Mouse (Mus musculus) hindbrain, embryonic 13.5 days (tissue): ENCODE measurements around the gene Klhl3. TPM values are rescaled to one million over a fixed set of nuclear protein-coding genes. Genes with fewer than 3 reads are reported as not detected.

Experiments
- ATAC-seq: fragments of 200-750 bp; cut with Nextera tagmentation; 2 replicates; pipeline ENCODE4 v1.8.0; 2017; ENCODE audit warnings: moderate TSS enrichment; ENCODE audit not compliant: low FRiP score
- H3K27ac ChIP-seq: fragments of 300-500 bp; sonication (generic); 2 replicates; pipeline ENCODE4 v1.5.1; 2015; ENCODE audit warnings: inconsistent platforms, mild to moderate bottlenecking, moderate library complexity
- H3K27me3 ChIP-seq: fragments of 300-500 bp; sonication (generic); 2 replicates; pipeline ENCODE4 v1.6.1; 2015; ENCODE audit warnings: mild to moderate bottlenecking, inconsistent platforms
- H3K36me3 ChIP-seq: fragments of 300-500 bp; sonication (generic); 2 replicates; pipeline ENCODE4 v1.6.1; 2015; ENCODE audit warnings: mild to moderate bottlenecking, inconsistent platforms
- H3K4me1 ChIP-seq: fragments of 300-500 bp; sonication (generic); replicated peaks from 2 replicates; pipeline ENCODE4 v1.6.1; 2015; ENCODE audit warnings: inconsistent platforms
- H3K4me2 ChIP-seq: fragments of 300-500 bp; sonication (generic); 2 replicates; pipeline ENCODE4 v1.6.1; 2015; ENCODE audit warnings: inconsistent platforms, mild to moderate bottlenecking, moderate library complexity
- H3K4me3 ChIP-seq: fragments of 300-500 bp; sonication (generic); 2 replicates; pipeline ENCODE4 v1.5.1; 2015; ENCODE audit warnings: mild to moderate bottlenecking, inconsistent platforms
- H3K9ac ChIP-seq: fragments of 300-500 bp; sonication (generic); 2 replicates; pipeline ENCODE4 v1.6.1; 2015; ENCODE audit warnings: mild to moderate bottlenecking, inconsistent platforms
- H3K9me3 ChIP-seq: fragments of 300-500 bp; sonication (generic); 2 replicates; pipeline ENCODE4 v1.6.1; 2016; ENCODE audit warnings: inconsistent platforms
- WGBS: fragments of 180-500 bp; shearing (Covaris S2); methylation state at CpG from one replicate; pipeline ENCODE4 v1.1.7; 2015; 5-methylcytosine and 5-hydroxymethylcytosine counted together
- polyA plus RNA-seq: library from polyadenylated mRNA; unstranded; fragments of >200 nt; fragmentation: Nextera tagmentation; extraction: Ambion mirVana; gene quantifications from 2 replicates; pipeline ENCODE4 v1.2.1, GENCODE M21; 2015

The Klhl3 gene
- polyA plus RNA-seq, 1 experiment from 2014 or later = 11.5 TPM

- no peak overlapping the region for H3K4me2 ChIP-seq
- 46% methylated on average over 6 of the region's 6 CpGs for WGBS
- H3K36me3 ChIP-seq = peaks cover 17% of the 10 kb centered on the region
- H3K27ac ChIP-seq = no peak overlapping the region
- ATAC-seq = no peak
- H3K9me3 ChIP-seq = no peaks in the 10 kb centered on the region
- H3K4me1 ChIP-seq = no peaks in the 10 kb centered on the region
- no peak overlapping the region for H3K4me3 ChIP-seq
- no peak overlapping the region for H3K9ac ChIP-seq
- no peaks in the 10 kb centered on the region for H3K27me3 ChIP-seq
These were observed 81.6 kb downstream of the Klhl3 start for GRCm38 (mm10) chr13:58031755-58032154.

- WGBS = 81% methylated on average over 8 of the region's 8 CpGs
These were observed 86.3 kb downstream of the Klhl3 start for GRCm38 (mm10) chr13:58027115-58027514.

GRCm38 (mm10) chr13:58025701-58026414, 87.5 kb downstream of the Klhl3 start:
- WGBS = 94% methylated on average over 16 of the region's 16 CpGs
- Histone ChIP-seq H3K4me1 (peaks cover 16% of the 10 kb centered on the region), H3K9ac (no peak overlapping the region), H3K9me3 (no peaks in the 10 kb centered on the region), H3K4me3 (no peak overlapping the region), H3K36me3 (peaks cover 11% of the 10 kb centered on the region), H3K27ac (no peak overlapping the region), H3K27me3 (no peaks in the 10 kb centered on the region), H3K4me2 (no peak overlapping the region)
- ATAC-seq = no peak

More at GRCm38 (mm10) chr13:58027115-58027514, 86.3 kb downstream of the Klhl3 start:
- no peaks in the 10 kb centered on the region for H3K27me3 ChIP-seq
- H3K4me1 ChIP-seq = peaks cover 16% of the 10 kb centered on the region
- no peak overlapping the region for H3K4me3 ChIP-seq
- H3K27ac ChIP-seq = no peak overlapping the region
- H3K4me2 ChIP-seq = no peak overlapping the region
- H3K9me3 ChIP-seq = no peaks in the 10 kb centered on the region
- H3K9ac ChIP-seq = no peak overlapping the region
- H3K36me3 ChIP-seq = peaks cover 11% of the 10 kb centered on the region
- ATAC-seq = no peak

GRCm38 (mm10) chr13:58023726-58024453, 89.5 kb downstream of the Klhl3 start:
- peak overlapping the region; percentile 49; the same call in 1 of the 2 replicates for H3K9ac ChIP-seq
- peak overlapping the region; percentile 62 for H3K27ac ChIP-seq
- ATAC-seq = no peak
- no peak overlapping the region for H3K4me2 ChIP-seq
- no peaks in the 10 kb centered on the region for H3K27me3 ChIP-seq
- peaks cover 7% of the 10 kb centered on the region; the same call in 1 of the 2 replicates for H3K36me3 ChIP-seq
- 68% methylated on average over 8 of the region's 8 CpGs for WGBS
- no peaks in the 10 kb centered on the region for H3K9me3 ChIP-seq
- H3K4me3 ChIP-seq = no peak overlapping the region
- peaks cover 16% of the 10 kb centered on the region for H3K4me1 ChIP-seq

DNA sequence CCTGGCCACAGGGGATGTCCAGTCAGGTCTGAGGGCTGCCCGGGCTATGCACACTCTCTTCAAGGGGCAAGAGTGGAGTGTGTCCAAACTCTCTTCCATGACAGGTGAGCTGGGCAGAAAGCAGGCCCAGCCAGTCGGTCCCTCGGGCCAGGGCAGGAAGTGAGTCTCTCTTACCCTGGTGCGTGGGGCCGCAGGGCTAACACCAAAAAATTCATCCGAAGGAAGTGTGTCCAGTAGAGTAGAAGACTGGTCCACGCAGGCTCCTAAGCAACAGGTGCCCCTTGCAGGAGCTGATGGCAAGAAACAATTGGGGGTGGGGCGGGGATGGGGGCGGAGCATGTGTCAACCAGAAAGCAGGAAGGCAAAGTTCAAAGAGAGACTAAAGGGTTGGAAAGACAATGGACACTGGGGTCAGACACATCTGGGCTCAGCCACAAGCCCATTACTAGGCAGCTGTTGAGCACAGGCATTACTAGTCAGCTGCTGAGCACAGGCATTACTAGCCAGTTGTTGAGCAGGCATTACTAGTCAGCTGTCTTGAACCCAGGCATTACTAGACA, 90.3 kb downstream of the Klhl3 start:
- no peak overlapping the region for H3K4me2 ChIP-seq
- no peak overlapping the region for H3K9ac ChIP-seq
- H3K4me3 ChIP-seq = no peak overlapping the region
- H3K27me3 ChIP-seq = no peaks in the 10 kb centered on the region
- no peaks in the 10 kb centered on the region for H3K9me3 ChIP-seq
- peaks cover 16% of the 10 kb centered on the region for H3K4me1 ChIP-seq
- peaks cover 11% of the 10 kb centered on the region for H3K36me3 ChIP-seq
- 77% methylated on average over 9 of the region's 9 CpGs for WGBS
- 0 out of 2 replicates have a peak overlapping the region, but pooled peaks have one; percentile 62 for H3K27ac ChIP-seq
- no peak for ATAC-seq

GRCm38 (mm10) chr13:58020428-58020827, 93.0 kb downstream of the Klhl3 start:
- Histone ChIP-seq H3K27me3 (no peaks in the 10 kb centered on the region), H3K9me3 (no peaks in the 10 kb centered on the region), H3K4me2 (no peak overlapping the region), H3K27ac (no peak overlapping the region), H3K4me3 (no peak overlapping the region), H3K4me1 (peaks cover 16% of the 10 kb centered on the region), H3K36me3 (peaks cover 28% of the 10 kb centered on the region), H3K9ac (no peak overlapping the region)
- ATAC-seq = no peak
- WGBS = 84% methylated on average over 10 of the region's 10 CpGs

DNA sequence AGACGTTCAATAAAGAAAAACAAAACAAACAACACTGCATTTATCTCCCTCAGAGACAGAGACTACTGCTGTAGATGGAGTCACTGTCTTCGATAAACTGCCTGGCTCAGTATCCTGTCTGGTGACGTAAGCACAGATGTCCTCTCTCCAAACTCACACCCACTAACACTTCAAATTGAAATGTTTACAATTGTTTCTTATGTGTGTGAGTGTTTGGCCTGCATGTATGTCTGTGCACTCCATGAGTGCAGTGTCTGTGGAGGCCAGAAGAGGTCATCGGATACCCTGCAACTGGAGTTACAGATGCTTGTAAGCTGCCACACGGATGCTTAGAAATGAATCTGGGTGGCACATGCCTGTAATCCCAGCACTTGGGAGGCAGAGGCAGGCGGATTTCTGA, 96.1 kb downstream of the Klhl3 start:
- no peaks in the 10 kb centered on the region for H3K4me1 ChIP-seq
- ATAC-seq = no peak
- H3K4me2 ChIP-seq = no peak overlapping the region
- H3K27ac ChIP-seq = no peak overlapping the region
- no peaks in the 10 kb centered on the region for H3K9me3 ChIP-seq
- H3K27me3 ChIP-seq = no peaks in the 10 kb centered on the region
- 85% methylated on average over 6 of the region's 6 CpGs for WGBS
- no peak overlapping the region for H3K9ac ChIP-seq
- H3K4me3 ChIP-seq = no peak overlapping the region
- H3K36me3 ChIP-seq = peaks cover 28% of the 10 kb centered on the region

DNA sequence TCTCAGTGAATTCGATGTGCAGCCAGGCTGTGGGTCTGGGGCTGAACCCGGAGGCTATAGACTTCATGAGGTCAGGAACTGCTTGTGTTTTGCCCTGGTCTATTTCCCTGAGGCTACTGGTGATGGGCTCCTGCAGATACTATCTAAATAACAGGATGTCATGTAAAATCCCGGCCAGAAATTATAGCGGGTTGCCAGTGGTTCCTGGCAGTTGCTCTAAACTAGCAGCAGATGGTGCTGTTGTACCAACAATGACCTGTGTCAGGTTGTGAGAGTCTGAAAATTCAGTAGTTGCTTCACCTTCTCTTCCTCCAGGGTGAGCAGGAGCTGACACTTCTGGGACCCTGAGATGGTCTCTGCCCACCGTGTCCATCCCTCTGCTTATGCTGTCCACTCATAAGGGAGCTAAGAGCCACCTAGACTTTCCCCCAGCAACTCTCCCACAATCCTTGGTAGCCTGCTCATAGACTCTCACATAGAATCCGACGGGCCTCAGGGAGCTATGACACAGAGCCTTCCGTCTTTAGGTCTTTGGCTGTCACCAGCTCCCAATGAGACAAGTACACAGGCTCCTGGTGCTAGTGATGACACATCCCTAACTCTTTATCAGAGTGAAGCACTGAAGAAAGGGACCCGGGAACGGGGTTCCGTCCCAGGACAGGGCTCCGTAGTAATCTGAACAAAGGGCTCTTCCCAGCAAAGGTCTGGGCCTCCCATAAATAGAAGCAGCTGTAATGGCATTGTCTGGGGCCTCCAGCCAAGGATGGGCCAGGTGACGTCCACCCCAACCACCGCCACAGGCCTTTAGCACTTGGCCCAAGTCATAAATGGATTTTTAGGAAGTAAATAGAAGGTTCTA, 101.1 kb downstream of the Klhl3 start:
- H3K9me3 ChIP-seq = no peaks in the 10 kb centered on the region
- peak; percentile 71 for ATAC-seq
- H3K27ac ChIP-seq = 0 out of 2 replicates have a peak overlapping the region, but pooled peaks have one; percentile 15
- H3K36me3 ChIP-seq = peaks cover 27% of the 10 kb centered on the region
- 64% methylated on average over 14 of the region's 14 CpGs for WGBS
- H3K27me3 ChIP-seq = no peaks in the 10 kb centered on the region
- no peak overlapping the region for H3K4me2 ChIP-seq
- no peak overlapping the region for H3K4me3 ChIP-seq
- H3K4me1 ChIP-seq = no peaks in the 10 kb centered on the region
- H3K9ac ChIP-seq = 0 out of 2 replicates have a peak overlapping the region, but pooled peaks have one; percentile 9

DNA sequence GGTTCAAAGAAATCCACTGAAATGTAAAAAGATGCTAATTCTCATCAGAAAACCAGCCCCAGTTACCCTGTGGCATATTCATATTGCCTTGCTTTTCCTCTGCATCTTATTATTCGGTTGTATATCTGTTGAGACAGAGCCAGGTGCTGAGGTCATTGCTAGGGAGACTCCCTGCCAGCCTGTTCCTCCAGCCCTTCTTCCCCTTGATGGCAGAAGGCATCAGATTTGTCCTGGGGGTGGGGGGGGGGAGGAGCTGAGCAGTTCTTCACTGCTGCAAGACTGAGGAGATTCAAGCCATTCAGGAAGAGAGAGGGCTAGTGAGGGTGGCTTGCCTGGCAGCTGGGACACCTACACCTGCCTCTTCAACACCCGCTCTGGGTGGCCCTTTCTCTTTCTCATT, 101.9 kb downstream of the Klhl3 start:
- Histone ChIP-seq H3K9me3 (no peaks in the 10 kb centered on the region), H3K4me3 (no peak overlapping the region), H3K4me2 (no peak overlapping the region), H3K27ac (no peak overlapping the region), H3K27me3 (no peaks in the 10 kb centered on the region), H3K9ac (0 out of 2 replicates have a peak overlapping the region, but pooled peaks have one; percentile 9), H3K36me3 (peaks cover 20% of the 10 kb centered on the region), H3K4me1 (no peaks in the 10 kb centered on the region)
- ATAC-seq = no peak
- 62% methylated on average over 2 of the region's 2 CpGs for WGBS

DNA sequence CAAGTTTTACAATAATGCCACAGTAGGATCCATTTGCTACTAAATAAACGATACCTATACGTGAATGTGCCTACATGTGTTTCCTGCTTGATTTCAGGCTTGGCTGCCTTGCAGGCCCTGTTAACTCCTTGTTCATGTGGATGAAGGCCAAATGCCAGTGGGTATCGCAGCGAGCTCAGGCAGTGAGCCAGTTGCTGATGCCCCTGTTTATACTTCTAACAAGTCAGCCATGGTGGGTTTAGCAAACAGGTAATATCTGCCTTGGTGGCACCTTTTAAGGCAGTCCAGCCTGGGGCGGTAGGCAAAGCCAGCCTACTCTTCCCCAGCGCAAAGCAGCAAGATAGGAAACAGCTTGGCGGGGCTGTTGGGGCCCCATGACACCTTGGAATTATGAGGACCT, 103.0 kb downstream of the Klhl3 start:
- no peak for ATAC-seq
- Histone ChIP-seq H3K4me2 (no peak overlapping the region), H3K9ac (no peak overlapping the region), H3K4me1 (no peaks in the 10 kb centered on the region), H3K9me3 (no peaks in the 10 kb centered on the region), H3K36me3 (peaks cover 15% of the 10 kb centered on the region), H3K4me3 (no peak overlapping the region), H3K27ac (no peak overlapping the region), H3K27me3 (no peaks in the 10 kb centered on the region)
- 91% methylated on average over 7 of the region's 7 CpGs for WGBS

- 84% methylated on average over 13 of the region's 13 CpGs for WGBS
- ATAC-seq = no peak
- H3K9ac ChIP-seq = no peak overlapping the region
- no peak overlapping the region for H3K4me2 ChIP-seq
- H3K36me3 ChIP-seq = peaks cover 22% of the 10 kb centered on the region
- no peaks in the 10 kb centered on the region for H3K27me3 ChIP-seq
- no peak overlapping the region for H3K4me3 ChIP-seq
- no peaks in the 10 kb centered on the region for H3K9me3 ChIP-seq
- H3K4me1 ChIP-seq = no peaks in the 10 kb centered on the region
- no peak overlapping the region for H3K27ac ChIP-seq
These were observed 104.1 kb downstream of the Klhl3 start for GRCm38 (mm10) chr13:58009275-58009674.

DNA sequence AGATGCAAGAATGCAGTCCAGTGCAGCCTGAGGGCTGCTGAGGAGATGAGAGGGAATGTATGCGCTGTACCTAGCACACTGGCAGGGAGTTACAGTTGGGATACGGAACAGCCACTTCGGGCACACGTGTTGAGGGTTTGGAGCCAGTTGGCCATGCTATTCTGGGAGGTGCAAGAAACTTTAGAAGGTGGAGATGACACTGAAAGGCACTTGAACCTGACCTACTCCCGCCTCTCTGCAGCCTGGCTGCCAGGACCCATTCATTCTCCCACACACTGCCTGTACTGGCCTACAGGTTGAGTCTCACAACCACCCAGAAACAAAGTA, 105.4 kb downstream of the Klhl3 start:
- H3K36me3 ChIP-seq = peaks cover 31% of the 10 kb centered on the region
- no peaks in the 10 kb centered on the region for H3K9me3 ChIP-seq
- no peaks in the 10 kb centered on the region for H3K27me3 ChIP-seq
- WGBS = 90% methylated on average over 5 of the region's 5 CpGs
- no peak overlapping the region for H3K27ac ChIP-seq
- H3K4me1 ChIP-seq = no peaks in the 10 kb centered on the region
- no peak for ATAC-seq
- H3K4me2 ChIP-seq = no peak overlapping the region
- H3K9ac ChIP-seq = no peak overlapping the region
- no peak overlapping the region for H3K4me3 ChIP-seq
